Mouse (Mus musculus): ENCODE results near the gene Clstn3.
A peak's percentile ranks its signal among the peaks of the same experiment; 100 is the strongest.
"Not testable (repeated sequence)": the region's sequence is repeated elsewhere in the genome, so short reads cannot be mapped to it uniquely, and the experiment has no call there.

The Clstn3 gene

GRCm38 (mm10) chr6:124464305-124465271 is at the start of gene Clstn3:
Clstn3 (minus strand) TSS chr6:124464794.
- DNase-seq = peak; percentile 84 to 88

- peak; percentile 78 to 81 for DNase-seq
Observed at GRCm38 (mm10) chr6:124512355-124512836, 47.8 kb upstream of the Clstn3 start, which contains the start of gene C1ra. C1ra (plus strand) TSS chr6:124512405.

DNA sequence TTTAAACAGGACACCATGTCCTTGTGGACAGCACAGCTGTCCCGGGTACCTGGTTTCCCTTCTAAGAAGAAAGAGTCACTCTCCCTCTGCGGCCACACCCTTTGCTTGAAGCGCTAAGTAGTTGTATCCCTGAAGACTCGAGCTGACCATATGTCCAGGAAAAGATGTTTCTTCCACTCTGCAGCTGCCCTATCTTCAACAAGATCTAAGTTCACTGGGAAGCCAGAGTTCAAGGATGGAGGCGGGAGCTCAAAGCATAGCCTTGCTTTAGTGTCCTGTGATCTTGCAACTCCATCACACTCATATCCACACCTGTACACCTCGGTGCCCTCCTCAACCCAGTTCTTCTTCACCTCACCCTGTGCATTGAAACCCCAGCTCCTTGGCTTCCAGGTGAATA is 47.3 kb upstream of the Clstn3 start:
- DNase-seq = no peak

DNA sequence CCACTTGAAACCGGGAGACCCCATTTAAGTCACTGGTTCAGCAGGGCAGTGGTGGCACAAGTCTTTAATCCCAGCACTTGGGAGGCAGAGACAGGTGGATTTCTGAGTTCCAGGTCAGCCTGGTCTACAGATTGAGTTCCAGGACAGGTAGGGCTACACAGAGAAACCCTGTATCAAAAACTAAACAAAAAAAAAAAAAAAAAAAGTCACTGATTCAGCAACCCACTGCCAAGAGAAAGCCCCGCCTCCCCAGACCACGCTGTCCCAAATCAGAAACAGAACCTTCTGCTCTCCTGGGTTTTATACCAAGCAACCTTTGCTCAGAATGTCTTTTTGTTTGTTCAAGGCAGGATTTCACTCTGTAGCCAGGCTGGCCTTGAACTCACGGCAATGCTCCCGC is 44.6 kb upstream of the Clstn3 start:
- not testable (repeated sequence) for DNase-seq

GRCm38 (mm10) chr6:124508292-124508691 is 43.7 kb upstream of the Clstn3 start:
- DNase-seq = no peak

DNA sequence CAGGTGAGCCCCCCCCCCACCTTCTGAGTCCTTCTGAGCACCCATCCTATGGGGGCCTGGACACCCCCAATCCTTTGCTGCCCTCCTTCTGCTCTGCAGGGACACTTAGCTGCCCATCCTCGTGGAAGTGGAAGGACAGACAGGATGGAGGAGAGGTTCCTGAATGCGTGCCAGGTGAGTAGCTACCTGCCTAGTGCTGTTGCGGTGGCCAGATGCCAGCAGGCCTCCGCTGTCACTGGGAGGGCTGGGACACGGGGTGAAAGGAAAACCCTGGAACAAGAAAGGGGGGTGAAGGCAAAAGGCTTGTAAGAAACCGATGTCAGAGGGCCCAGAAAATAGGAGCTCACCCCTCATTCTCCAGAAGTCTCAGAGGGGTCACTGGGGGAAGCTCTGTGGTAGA is 42.4 kb upstream of the Clstn3 start:
- DNase-seq = no peak

GRCm38 (mm10) chr6:124505028-124505427 is 40.4 kb upstream of the Clstn3 start:
- DNase-seq = no peak

- DNase-seq = no peak
Observed at GRCm38 (mm10) chr6:124502021-124502420, 37.4 kb upstream of the Clstn3 start.

- no peak for DNase-seq
Observed at GRCm38 (mm10) chr6:124501473-124501872, 36.9 kb upstream of the Clstn3 start.

DNA sequence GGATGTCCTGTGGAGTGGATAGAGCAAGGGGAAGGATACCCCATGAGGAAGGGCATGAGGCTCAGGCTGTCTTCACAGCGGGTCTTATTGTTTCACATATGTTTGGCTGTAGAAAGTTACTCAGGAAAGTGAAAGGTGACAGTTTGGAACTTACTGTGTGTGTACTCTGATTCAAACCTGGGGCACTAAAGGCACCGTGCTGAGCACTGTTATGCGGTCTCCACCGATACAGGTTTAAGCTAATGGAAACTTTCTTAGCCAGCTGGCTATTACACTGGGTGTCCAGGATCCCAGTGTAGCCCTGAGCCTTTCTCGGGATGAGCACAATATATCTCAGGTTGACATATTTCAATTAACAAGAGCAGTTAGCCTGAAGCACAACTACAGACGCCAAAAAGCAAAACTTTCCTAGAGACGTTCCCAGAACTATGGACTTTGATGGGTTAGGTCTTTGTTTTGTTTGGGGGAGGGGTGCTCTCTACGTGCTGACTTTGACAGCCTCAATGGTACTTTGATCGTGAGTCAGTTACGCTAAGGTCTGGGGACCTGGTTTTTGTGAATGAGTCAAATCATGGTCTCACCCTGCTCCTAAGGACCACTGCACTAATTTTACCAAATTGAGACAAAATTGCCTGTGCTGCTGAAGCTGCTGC is 35.4 kb upstream of the Clstn3 start:
- DNase-seq = no peak

DNA sequence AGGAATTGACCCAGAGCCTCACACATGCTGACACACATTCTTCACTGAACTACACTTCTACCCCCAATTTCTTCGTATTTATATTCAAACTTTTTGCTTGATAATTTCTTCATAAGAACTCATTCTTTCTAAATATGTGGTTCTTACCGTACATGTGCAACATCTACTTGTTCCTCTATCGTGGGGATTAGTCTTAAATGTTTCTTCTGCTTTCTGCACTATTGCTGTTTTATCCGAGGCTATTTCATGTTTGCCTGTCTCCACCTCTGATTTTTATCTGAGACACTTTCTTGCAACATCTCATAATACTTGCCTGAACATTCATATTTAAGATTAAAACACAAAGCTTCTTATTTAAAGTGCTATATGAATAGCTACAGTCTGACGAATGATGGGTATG is 31.5 kb upstream of the Clstn3 start:
- no peak for DNase-seq

DNA sequence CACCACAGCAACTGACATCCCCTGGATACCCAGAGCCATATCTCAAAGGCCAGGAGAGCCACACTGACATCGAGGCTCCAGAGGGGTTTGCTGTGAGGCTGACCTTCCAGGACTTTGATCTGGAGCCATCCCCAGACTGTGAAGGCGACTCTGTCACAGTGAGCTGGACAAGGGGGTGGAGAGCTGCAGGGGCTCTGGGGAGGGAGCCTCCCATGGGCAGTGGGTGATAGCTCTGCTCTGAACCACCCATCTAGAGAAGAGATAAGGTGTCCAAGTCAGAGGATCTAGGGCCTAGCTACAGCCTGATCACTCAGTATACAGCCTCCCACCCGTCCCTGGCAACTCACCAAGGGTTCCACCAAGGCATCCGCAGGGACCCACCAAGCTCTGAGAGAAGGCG is 29.3 kb upstream of the Clstn3 start:
- peak; percentile 47 to 58 for DNase-seq

GRCm38 (mm10) chr6:124492842-124493561 is 28.4 kb upstream of the Clstn3 start, which contains the start of gene C1rl:
C1rl (plus strand) TSS chr6:124493113.
- peak; percentile 85 to 89 for DNase-seq

- DNase-seq = no peak
Observed at GRCm38 (mm10) chr6:124491427-124491826, 26.8 kb upstream of the Clstn3 start.

DNA sequence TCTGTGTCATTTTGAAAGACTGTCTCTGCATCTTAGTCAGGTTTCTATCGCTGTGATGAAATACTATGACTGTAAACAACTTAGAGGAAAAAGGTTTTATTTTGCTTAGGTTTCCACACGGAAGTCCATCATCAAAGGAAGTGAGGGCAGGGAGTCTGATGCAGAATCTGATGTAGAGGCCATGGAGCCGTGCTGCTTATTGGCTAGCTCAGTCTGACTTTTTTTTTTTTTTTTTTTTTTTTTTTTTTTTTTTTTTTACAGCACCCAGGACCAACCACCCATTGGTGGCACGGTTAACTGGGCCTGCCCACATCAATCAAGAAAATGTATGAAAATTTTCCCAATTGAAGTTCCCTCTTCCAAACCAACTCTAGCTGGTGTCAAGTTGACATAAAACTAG is 24.4 kb upstream of the Clstn3 start:
- no peak for DNase-seq

DNA sequence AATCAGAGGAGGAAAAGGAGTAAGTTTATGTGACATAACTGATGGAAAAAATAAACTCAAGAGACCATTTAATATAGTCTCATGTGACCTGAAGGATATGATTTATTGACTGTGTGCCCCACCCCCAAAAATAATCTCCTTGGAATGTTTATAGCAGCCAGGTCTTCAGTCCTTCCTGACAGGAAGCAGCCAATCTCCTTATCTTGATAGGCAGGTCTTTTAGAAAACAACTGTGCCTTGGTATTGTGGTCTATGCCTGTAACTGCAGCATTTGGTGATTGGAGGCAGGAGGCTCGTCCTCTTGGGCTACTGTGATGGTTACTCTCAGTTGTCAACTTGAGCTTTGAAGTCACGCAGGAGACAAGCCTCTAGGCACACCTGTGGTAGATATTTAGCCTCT is 22.9 kb upstream of the Clstn3 start:
- DNase-seq = no peak

- DNase-seq = peak in 1 of 2 experiments; percentile 24
Observed at GRCm38 (mm10) chr6:124485414-124486144, 21.0 kb upstream of the Clstn3 start.

- peak; percentile 18 to 36 for DNase-seq
Observed at GRCm38 (mm10) chr6:124484851-124485250, 20.3 kb upstream of the Clstn3 start.

DNA sequence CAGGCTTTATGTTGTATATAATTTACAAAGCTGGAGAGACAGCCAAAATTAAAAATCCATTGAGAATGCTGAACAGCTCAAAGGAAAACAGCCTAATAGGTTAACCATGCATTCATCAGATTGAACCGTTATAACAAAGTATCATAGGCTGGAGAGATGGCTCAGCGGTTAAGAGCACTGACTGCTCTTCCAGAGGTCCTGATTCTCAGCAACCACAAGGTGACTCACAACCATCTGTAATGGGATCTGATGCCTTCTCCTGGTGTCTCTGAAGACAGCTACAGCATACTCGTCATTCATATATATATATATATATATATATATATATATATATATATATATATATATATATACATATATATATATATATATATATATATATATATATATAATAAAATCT is 19.2 kb upstream of the Clstn3 start:
- DNase-seq = not testable (repeated sequence)

DNA sequence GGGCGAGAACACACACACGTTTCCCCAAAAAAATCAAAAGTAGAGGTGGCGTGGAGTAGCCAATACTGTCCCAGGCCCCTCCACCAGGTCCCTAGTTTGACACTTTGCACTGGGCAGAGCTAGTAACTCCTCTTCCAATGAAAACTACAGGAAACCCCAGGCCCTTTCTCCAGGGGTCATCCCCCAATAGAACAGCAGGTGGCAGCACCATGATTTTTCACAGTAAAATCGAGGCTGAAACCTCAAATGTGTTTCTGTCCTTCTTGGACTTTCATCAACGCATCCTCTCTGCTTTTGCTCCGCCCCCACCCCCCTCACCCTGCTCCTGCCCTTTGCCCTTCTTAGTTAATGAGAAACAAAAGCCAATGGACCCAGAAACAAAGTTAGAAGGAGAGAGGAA is 17.0 kb upstream of the Clstn3 start:
- peak; percentile 84 to 88 for DNase-seq

- DNase-seq = peak in 1 of 2 experiments; percentile 32
Observed at GRCm38 (mm10) chr6:124480295-124480694, 15.7 kb upstream of the Clstn3 start.

DNA sequence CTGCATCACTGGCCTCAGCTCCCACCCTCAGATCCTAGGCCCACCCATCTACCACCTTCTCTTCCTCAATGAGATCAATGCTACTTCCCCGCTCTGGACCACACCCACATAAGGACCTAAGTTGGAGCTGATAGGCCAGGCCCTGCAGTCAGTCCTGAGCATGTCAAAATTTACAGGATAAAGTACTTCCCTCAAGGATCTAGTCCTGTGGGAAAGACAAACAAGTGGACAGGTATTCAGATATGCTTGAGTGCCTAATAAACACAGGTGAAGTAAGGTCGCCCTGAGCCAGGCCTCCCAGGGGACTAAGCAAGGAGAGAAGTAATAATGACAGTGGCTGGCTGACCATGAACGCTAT is 15.0 kb upstream of the Clstn3 start:
- DNase-seq = no peak
